Mouse (Mus musculus): ENCODE results near the gene Ggps1. TPM values are rescaled to one million over a fixed set of nuclear protein-coding genes. Genes with fewer than 3 reads are reported as not detected.
"Not testable (repeated sequence)": the region's sequence is repeated elsewhere in the genome, so short reads cannot be mapped to it uniquely, and the experiment has no call there.

The Ggps1 gene
- polyA plus RNA-seq, 1 experiment = 8.6 TPM

DNA sequence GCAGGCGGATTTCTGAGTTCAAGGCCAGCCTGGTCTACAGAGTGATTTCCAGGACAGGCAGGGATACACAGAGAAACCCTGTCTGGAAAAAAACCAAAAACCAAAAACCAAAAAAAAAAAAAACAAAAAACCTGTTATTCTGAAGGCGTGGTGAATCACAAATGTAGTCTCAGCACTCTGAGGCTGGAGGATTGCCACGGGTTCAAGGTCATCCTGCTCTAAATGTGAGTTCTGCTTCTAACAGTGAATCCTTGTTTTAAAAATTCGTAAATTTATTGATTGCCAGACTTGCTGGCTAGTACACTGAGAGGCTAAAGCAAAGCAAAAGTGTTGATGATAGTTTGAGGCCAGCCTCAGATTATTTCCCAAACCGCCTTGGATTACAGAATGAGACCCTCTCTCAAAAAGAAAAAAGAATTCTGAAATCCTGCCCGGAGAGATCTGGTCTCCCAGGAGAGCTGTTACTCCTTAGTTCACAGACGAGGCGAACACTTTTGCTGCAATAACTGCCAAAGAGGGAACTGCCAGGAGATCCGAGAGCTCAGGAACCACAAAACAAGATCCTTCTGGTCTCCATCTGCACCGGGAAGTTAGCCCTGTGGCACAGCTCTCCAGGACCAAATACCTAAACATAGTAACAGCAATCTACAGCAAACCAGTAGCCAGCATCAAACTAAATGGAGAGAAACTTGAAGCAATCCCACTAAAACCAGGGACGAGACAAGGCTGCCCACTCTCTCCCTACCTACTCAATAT lies 27.2 kb downstream of the Ggps1 start:
- peaks cover 79% of the 10 kb centered on the region for H3K79me2 ChIP-seq (ENCODE audit: control insufficient read depth, insufficient read depth)
- no peak overlapping the region for H3K4me3 ChIP-seq
- TF ChIP-seq USF1 (IDR thresholded peaks at IDR 0.05; ENCODE audit: low read depth) (no peak), E2F4 (IDR thresholded peaks at IDR 0.05; ENCODE audit: insufficient read depth) (no peak), POLR2A (IDR thresholded peaks at IDR 0.05; ENCODE audit: insufficient read length, low read depth) (no peak), MYOG (IDR thresholded peaks at IDR 0.05; ENCODE audit: control insufficient read depth in 1 of 3, insufficient read depth in 1 of 3, insufficient read length in 2 of 3, low read depth in 2 of 3) (no peak), TCF12 (IDR thresholded peaks at IDR 0.05; ENCODE audit: insufficient read depth, poor library complexity, severe bottlenecking) (no peak), MAX (IDR thresholded peaks at IDR 0.05; ENCODE audit: low read depth) (no peak), POLR2AphosphoS2 (IDR thresholded peaks at IDR 0.05; ENCODE audit: insufficient read length, low read depth) (no peak), CEBPB (IDR thresholded peaks at IDR 0.05; ENCODE audit: insufficient read depth, poor library complexity, severe bottlenecking) (no peak), SRF (IDR thresholded peaks at IDR 0.05; ENCODE audit: control insufficient read depth, insufficient read length, low read depth) (no peak), REST (IDR thresholded peaks at IDR 0.05; ENCODE audit: insufficient read depth, insufficient read length) (no peak), TCF3 (IDR thresholded peaks at IDR 0.05; ENCODE audit: insufficient read length, low read depth) (no peak), MYOD1 (IDR thresholded peaks at IDR 0.05; ENCODE audit: control insufficient read depth in 1 of 3, insufficient read length in 2 of 3, low read depth in 2 of 3) (no peak)
- H3K36me3 ChIP-seq (ENCODE audit: control insufficient read depth, insufficient read depth) = no peaks in the 10 kb centered on the region
- no peak overlapping the region for H3K4me2 ChIP-seq (ENCODE audit: low read depth)
- no peaks in the 10 kb centered on the region for H3K27me3 ChIP-seq (ENCODE audit: control insufficient read depth, insufficient read depth, insufficient read length)
- H3ac ChIP-seq (ENCODE audit: control insufficient read depth, insufficient read length) = no peak overlapping the region

DNA sequence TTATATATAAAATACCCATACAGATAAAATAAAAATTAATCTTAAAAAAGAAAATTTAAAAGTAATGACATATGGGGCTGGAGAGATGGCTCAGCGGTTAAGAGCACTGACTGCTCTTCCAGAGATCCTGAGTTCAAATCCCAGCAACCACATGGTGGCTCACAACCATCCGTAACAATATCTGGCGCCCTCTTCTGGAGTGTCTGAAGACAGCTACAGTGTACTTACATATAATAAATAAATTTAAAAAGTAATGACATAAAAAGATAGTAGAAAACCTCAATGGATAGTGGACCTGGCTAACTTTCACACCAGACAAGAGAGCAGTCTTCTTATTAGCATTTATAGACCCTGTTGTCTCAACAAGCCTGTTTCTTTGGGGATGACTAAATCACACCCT lies 27.9 kb downstream of the Ggps1 start:
- not testable (repeated sequence) for H3K4me2 ChIP-seq (ENCODE audit: low read depth); H3K27me3 ChIP-seq (ENCODE audit: control insufficient read depth, insufficient read depth, insufficient read length); H3ac ChIP-seq (ENCODE audit: control insufficient read depth, insufficient read length); H3K36me3 ChIP-seq (ENCODE audit: control insufficient read depth, insufficient read depth); H3K4me3 ChIP-seq
- H3K79me2 ChIP-seq (ENCODE audit: control insufficient read depth, insufficient read depth) = peaks cover 86% of the 10 kb centered on the region

DNA sequence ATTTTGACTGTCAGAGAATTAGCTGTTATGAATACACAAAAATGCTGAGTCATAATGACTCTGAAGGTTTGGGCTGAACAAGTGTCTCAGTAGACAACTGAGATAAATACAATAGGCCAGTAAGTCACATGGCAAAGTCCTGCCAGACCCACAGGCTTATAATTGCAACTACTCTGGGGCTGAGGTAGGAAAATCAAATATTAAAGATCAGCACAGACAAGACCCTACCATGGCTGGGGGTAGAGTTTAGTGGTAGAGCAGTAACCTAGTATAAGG lies 29.3 kb downstream of the Ggps1 start:
- Histone ChIP-seq H3K36me3 (ENCODE audit: control insufficient read depth, insufficient read depth) (no peaks in the 10 kb centered on the region), H3K4me2 (ENCODE audit: low read depth) (peak overlapping the region; percentile 44), H3ac (ENCODE audit: control insufficient read depth, insufficient read length) (no peak overlapping the region), H3K79me2 (ENCODE audit: control insufficient read depth, insufficient read depth) (peaks cover 95% of the 10 kb centered on the region), H3K4me3 (no peak overlapping the region), H3K27me3 (ENCODE audit: control insufficient read depth, insufficient read depth, insufficient read length) (no peaks in the 10 kb centered on the region)
- TF ChIP-seq USF1 (IDR thresholded peaks at IDR 0.05; ENCODE audit: low read depth) (peak; percentile 76), POLR2AphosphoS2 (IDR thresholded peaks at IDR 0.05; ENCODE audit: insufficient read length, low read depth) (no peak), CEBPB (IDR thresholded peaks at IDR 0.05; ENCODE audit: insufficient read depth, poor library complexity, severe bottlenecking) (no peak), MYOD1 (IDR thresholded peaks at IDR 0.05; ENCODE audit: control insufficient read depth in 1 of 3, insufficient read length in 2 of 3, low read depth in 2 of 3) (no peak)

DNA sequence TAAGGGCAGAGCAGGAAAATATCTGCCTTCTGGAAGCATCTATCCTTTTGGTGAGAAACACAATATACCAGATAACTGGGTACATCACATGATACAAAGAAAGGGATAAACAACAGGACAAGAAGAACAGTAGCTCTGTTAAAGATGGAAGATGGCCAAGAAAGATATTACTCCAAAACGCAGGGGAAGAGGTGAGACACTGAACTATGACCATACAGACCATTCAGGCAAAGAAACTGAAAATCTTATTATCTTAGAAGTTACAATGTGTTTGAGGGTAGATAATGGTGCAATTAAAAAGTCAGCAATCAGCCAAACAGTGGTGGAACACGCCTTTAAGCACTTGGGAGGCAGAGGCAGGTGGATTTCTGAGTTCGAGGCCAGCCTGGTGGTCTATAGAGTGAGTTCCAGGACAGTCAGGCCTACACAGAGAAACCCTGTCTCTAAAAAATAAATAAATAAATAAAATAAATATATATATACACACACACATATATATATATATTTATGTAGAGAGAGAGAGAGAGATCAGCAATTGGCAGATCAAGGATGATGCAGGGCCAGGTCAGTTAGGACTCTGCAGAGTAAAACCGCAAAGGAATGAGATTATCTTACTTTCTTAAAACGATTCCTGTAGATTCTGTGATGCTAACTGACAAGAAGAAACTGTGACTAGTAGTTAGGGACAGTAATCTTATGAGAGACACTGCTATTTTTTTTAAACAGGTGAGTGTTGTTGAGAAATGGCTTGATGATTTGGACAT lies 29.8 kb downstream of the Ggps1 start:
- Histone ChIP-seq H3K36me3 (ENCODE audit: control insufficient read depth, insufficient read depth) (no peaks in the 10 kb centered on the region), H3K27me3 (ENCODE audit: control insufficient read depth, insufficient read depth, insufficient read length) (no peaks in the 10 kb centered on the region), H3K79me2 (ENCODE audit: control insufficient read depth, insufficient read depth) (peaks cover 90% of the 10 kb centered on the region), H3ac (ENCODE audit: control insufficient read depth, insufficient read length) (no peak overlapping the region), H3K4me2 (ENCODE audit: low read depth) (peak overlapping the region; percentile 44), H3K4me3 (no peak overlapping the region)
- no peak for TF ChIP-seq MYOG (IDR thresholded peaks at IDR 0.05; ENCODE audit: control insufficient read depth in 1 of 3, insufficient read depth in 1 of 3, insufficient read length in 2 of 3, low read depth in 2 of 3)
- TF ChIP-seq MYOD1 (IDR thresholded peaks at IDR 0.05; ENCODE audit: control insufficient read depth in 1 of 3, insufficient read length in 2 of 3, low read depth in 2 of 3) = no peak
- TF ChIP-seq REST (IDR thresholded peaks at IDR 0.05; ENCODE audit: insufficient read depth, insufficient read length) = no peak
- TF ChIP-seq MAX (IDR thresholded peaks at IDR 0.05; ENCODE audit: low read depth) = no peak
- TF ChIP-seq POLR2A (IDR thresholded peaks at IDR 0.05; ENCODE audit: insufficient read length, low read depth) = no peak

DNA sequence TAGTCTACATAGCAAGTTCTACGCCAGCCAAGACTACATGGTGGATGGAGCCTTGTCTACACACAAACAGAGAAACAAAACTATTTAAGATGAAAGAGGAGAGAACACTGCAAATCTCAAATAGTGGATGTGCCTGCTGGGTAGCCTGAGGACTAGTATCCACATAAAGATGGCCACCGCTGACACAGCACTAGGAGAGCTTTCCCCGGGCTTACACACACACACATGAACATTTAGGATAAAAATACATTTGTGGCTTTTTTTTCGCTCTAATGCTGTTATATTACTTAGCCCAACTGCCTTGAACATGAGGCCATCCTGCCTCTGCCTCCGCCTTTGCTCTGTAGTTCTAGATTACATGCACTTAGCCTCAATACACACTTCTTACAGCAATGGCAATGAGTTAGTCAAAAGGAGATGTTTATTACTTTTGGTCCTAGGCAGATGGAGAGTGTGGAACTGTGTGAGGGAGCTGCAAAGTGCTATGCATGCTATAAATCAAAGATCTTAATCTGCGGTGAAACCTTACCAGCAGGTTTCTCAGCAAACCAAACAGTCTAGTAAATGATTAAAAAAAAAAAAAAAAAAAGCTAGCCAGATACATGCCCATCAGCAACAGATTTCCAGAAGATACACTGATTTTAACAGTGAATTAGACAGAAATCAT lies 37.0 kb downstream of the Ggps1 start:
- no peak for TF ChIP-seq POLR2A (IDR thresholded peaks at IDR 0.05; ENCODE audit: insufficient read length, low read depth)
- no peak for TF ChIP-seq E2F4 (IDR thresholded peaks at IDR 0.05; ENCODE audit: insufficient read depth)
- no peak for TF ChIP-seq SRF (IDR thresholded peaks at IDR 0.05; ENCODE audit: control insufficient read depth, insufficient read length, low read depth)
- TF ChIP-seq MYOG (IDR thresholded peaks at IDR 0.05; ENCODE audit: control insufficient read depth in 1 of 3, insufficient read depth in 1 of 3, insufficient read length in 2 of 3, low read depth in 2 of 3) = no peak
- no peak for TF ChIP-seq TCF3 (IDR thresholded peaks at IDR 0.05; ENCODE audit: insufficient read length, low read depth)
- TF ChIP-seq USF1 (IDR thresholded peaks at IDR 0.05; ENCODE audit: low read depth) = no peak
- TF ChIP-seq MAX (IDR thresholded peaks at IDR 0.05; ENCODE audit: low read depth) = no peak
- no peak for TF ChIP-seq REST (IDR thresholded peaks at IDR 0.05; ENCODE audit: insufficient read depth, insufficient read length)
- no peak for TF ChIP-seq MYOD1 (IDR thresholded peaks at IDR 0.05; ENCODE audit: control insufficient read depth in 1 of 3, insufficient read length in 2 of 3, low read depth in 2 of 3)
- no peak for TF ChIP-seq CEBPB (IDR thresholded peaks at IDR 0.05; ENCODE audit: insufficient read depth, poor library complexity, severe bottlenecking)
- TF ChIP-seq POLR2AphosphoS2 (IDR thresholded peaks at IDR 0.05; ENCODE audit: insufficient read length, low read depth) = no peak
- Histone ChIP-seq H3K4me3 (no peak overlapping the region), H3K27me3 (ENCODE audit: control insufficient read depth, insufficient read depth, insufficient read length) (no peaks in the 10 kb centered on the region), H3K36me3 (ENCODE audit: control insufficient read depth, insufficient read depth) (peaks cover 14% of the 10 kb centered on the region), H3K79me2 (ENCODE audit: control insufficient read depth, insufficient read depth) (peaks cover 19% of the 10 kb centered on the region), H3ac (ENCODE audit: control insufficient read depth, insufficient read length) (no peak overlapping the region), H3K4me2 (ENCODE audit: low read depth) (no peak overlapping the region)
